Mouse (Mus musculus) kidney, adult 2 months (tissue): ENCODE measurements around the gene H2-Ab1. TPM values are rescaled to one million over a fixed set of nuclear protein-coding genes. Genes with fewer than 3 reads are reported as not detected.

Experiments
- DNase-seq: peaks from one replicate; pipeline ENCODE4 v3.0.0; 2021
- H3K27ac ChIP-seq: fragments of 200-500 bp; 2 replicates; pipeline ENCODE4 v1.5.1; 2012; ENCODE audit warnings: low read depth, low read length, control low read depth, inconsistent platforms; ENCODE audit not compliant: insufficient read depth
- H3K27me3 ChIP-seq: fragments of 200-500 bp; replicated peaks from 2 replicates; pipeline ENCODE4 v1.6.1; 2012; ENCODE audit warnings: mild to moderate bottlenecking, moderate library complexity, low read length, inconsistent platforms; ENCODE audit not compliant: control insufficient read depth, insufficient read depth
- H3K36me3 ChIP-seq: fragments of 200-500 bp; 2 replicates; pipeline ENCODE4 v1.6.1; 2012; ENCODE audit warnings: mild to moderate bottlenecking, moderate library complexity, low read length, inconsistent platforms; ENCODE audit not compliant: control insufficient read depth, insufficient read depth
- H3K4me1 ChIP-seq: fragments of 200-500 bp; 2 replicates; pipeline ENCODE4 v1.6.1; 2011; ENCODE audit warnings: low read length; ENCODE audit not compliant: control insufficient read depth, insufficient read depth
- H3K4me3 ChIP-seq: fragments of 200-500 bp; 2 replicates; pipeline ENCODE4 v1.5.1; 2011; ENCODE audit warnings: mild to moderate bottlenecking, low read depth, low read length, control low read depth; ENCODE audit not compliant: insufficient read depth
- CTCF ChIP-seq: fragments of 200-500 bp; conservative IDR thresholded peaks from 2 replicates; pipeline ENCODE4 v1.5.1; 2011; ENCODE audit warnings: low read depth, mild to moderate bottlenecking, control low read depth, low read length, moderate library complexity, mixed read lengths; ENCODE audit not compliant: insufficient read depth, insufficient read length
- POLR2A ChIP-seq: fragments of 200-500 bp; IDR thresholded peaks from one replicate; pipeline ENCODE4 v1.6.1; 2011; ENCODE audit warnings: low read depth, low read length, control low read depth
- WGBS: fragments of 180-500 bp; shearing (Covaris S2); methylation state at CpG from one replicate; pipeline ENCODE4 v1.1.7; 2018; 5-methylcytosine and 5-hydroxymethylcytosine counted together
- polyA plus RNA-seq: library from polyadenylated mRNA; depleted of rRNA; stranded (reverse); fragments of >200 nt; gene quantifications from 2 replicates; pipeline ENCODE4 v1.2.3, GENCODE M21; 2012

Gene H2-Ab1
- polyA plus RNA-seq, 1 experiment: 490 TPM

DNA sequence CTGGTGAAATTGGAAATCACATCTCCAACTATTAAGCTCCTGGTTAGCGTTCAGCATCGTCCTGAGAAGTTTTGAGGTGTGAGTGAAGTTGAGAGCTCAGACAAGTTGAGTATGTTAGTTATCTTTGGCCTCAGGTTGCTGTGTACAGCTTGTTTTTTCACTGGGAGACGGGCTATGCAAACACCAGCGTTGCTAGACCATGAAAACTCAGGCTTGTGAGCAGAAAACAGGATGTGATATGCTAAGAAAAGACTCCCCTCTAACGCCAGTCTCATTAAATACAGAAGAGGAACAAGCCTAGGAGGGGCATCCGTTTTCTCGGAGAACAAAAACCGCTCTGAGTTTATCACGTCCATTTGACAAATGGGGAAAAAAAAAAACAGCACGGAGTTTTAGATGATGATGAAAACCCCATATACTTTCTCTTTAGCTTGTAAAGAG is 17.9 kb upstream of the H2-Ab1 start:
- DNase-seq: peak; percentile 60
- Histone ChIP-seq H3K36me3 (no peaks in the 10 kb centered on the region), H3K4me3 (no peak overlapping the region), H3K27me3 (no peaks in the 10 kb centered on the region), H3K4me1 (no peaks in the 10 kb centered on the region), H3K27ac (peak overlapping the region; percentile 93)
- TF ChIP-seq CTCF (no peak), POLR2A (no peak)
- 17% methylated on average over 10 of the region's 10 CpGs for WGBS

DNA sequence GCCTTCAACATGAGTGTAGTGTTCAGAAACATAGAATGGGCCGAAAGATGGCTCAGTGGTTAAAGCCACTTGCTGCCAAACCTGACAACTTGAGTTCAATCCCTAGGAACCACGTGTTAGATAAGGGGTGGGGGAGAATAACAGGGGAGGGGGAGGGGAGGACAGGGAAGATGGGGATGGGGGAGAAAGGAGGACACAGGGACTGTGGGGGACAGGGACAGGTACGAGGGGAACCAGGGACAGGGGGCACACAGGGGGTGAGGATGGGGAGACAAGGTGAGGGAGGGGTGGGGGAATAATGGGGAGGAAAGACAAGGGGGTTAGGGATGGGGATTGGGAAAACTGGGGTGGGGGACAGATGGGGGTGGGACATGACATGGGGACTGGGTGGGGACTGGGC is 17.1 kb upstream of the H2-Ab1 start:
- no peaks in the 10 kb centered on the region for H3K27me3 ChIP-seq
- no peaks in the 10 kb centered on the region for H3K4me1 ChIP-seq
- H3K27ac ChIP-seq: peak overlapping the region; percentile 66; the same call in 1 of the 2 replicates
- H3K36me3 ChIP-seq: no peaks in the 10 kb centered on the region
- 55% methylated on average over 3 of the region's 3 CpGs for WGBS
- no peak for DNase-seq
- TF ChIP-seq CTCF: no peak
- TF ChIP-seq POLR2A: no peak
- no peak overlapping the region for H3K4me3 ChIP-seq

DNA sequence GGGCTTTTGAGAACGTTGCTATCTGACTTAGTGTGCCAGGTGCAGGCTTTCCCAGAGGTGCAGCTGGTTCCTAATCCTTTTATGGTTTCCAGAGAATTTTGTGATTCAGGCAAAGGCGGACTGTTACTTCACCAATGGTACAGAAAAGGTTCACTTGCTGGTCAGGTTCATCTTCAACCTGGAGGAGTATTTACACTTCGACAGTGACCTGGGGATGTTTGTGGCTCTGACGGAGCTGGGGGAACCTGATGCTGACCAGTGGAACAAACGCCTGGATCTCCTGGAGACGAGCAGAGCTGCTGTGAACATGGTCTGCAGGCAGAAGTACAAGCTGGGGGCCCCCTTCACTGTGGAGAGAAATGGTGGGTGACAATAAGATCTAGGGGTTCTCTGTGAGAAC is 16.6 kb upstream of the H2-Ab1 start:
- 74% methylated on average over 6 of the region's 6 CpGs for WGBS
- Histone ChIP-seq H3K36me3 (no peaks in the 10 kb centered on the region), H3K4me3 (no peak overlapping the region), H3K4me1 (no peaks in the 10 kb centered on the region), H3K27ac (no peak overlapping the region), H3K27me3 (no peaks in the 10 kb centered on the region)
- no peak for DNase-seq
- TF ChIP-seq POLR2A (no peak), CTCF (no peak)

DNA sequence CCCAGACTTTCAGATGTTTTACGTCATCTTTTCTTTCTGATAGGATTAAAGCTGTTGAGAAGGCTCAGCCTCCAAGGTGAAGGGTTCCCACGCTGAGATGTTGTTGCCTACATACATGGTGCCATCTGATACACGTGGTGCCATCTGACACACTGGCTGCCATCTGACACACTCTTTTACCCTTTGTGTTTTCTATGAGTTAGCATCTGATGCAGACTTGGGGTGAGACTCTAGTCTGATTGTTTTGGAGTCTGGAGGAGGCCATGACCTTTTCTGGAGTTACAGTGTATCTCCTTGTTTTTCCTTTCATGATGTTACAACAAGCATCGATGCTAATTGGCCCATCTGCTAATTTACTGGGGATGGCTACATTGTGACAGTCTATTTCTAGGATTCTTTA is 12.8 kb upstream of the H2-Ab1 start:
- Histone ChIP-seq H3K27ac (no peak overlapping the region), H3K27me3 (peaks cover 1% of the 10 kb centered on the region; the same call in 1 of the 2 replicates), H3K4me1 (no peaks in the 10 kb centered on the region), H3K36me3 (no peaks in the 10 kb centered on the region), H3K4me3 (no peak overlapping the region)
- WGBS: 74% methylated on average over 4 of the region's 4 CpGs
- TF ChIP-seq POLR2A (no peak), CTCF (no peak)
- DNase-seq: no peak

DNA sequence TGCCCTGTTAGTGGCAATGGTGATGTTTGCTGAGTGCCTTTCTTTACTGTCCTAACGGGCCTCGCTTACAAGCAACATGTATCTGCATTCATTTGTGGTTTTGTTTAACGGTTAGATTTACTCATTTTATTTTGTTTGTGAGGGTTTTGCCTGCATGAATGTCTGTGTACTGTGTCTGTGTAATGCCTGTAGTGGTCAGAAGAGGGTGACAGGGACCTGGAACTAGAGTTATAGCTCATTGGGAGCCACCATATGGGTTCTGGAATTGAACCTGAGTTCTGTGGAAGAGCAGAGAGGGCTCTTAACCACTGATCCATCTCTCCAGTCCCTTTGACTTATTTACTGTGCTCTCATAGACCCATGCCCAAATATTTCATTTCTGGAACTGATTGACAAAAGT is 10.4 kb upstream of the H2-Ab1 start:
- no peak overlapping the region for H3K4me3 ChIP-seq
- DNase-seq: no peak
- H3K27ac ChIP-seq: no peak overlapping the region
- H3K36me3 ChIP-seq: no peaks in the 10 kb centered on the region
- peaks cover 1% of the 10 kb centered on the region; the same call in 1 of the 2 replicates for H3K27me3 ChIP-seq
- H3K4me1 ChIP-seq: no peaks in the 10 kb centered on the region
- 86% methylated on average over 3 of the region's 3 CpGs for WGBS
- no peak for TF ChIP-seq POLR2A
- no peak for TF ChIP-seq CTCF

DNA sequence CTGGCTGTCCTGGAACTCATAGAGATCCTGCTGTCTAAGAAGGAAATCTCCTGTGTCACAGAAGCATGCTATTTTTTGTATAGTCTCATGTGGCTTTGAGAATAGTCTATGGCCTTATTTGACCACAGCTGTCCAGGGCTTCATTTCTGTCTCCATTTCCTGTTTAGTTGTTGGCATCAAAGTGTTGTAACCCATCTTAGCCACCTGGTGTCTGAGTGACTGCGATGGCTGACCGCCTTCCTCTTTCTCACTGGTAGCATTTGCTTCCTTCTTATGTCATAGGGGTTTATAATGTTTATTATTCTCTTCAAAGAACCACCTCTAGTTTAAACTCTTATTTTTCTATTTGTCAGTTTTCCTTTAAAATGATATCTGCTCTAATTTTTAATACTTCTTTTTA is 8.7 kb upstream of the H2-Ab1 start:
- WGBS: 52% methylated on average over 2 of the region's 2 CpGs
- Histone ChIP-seq H3K4me3 (no peak overlapping the region), H3K27ac (no peak overlapping the region), H3K36me3 (no peaks in the 10 kb centered on the region), H3K27me3 (peaks cover 1% of the 10 kb centered on the region; the same call in 1 of the 2 replicates), H3K4me1 (no peaks in the 10 kb centered on the region)
- TF ChIP-seq POLR2A: no peak
- no peak for TF ChIP-seq CTCF
- DNase-seq: no peak

DNA sequence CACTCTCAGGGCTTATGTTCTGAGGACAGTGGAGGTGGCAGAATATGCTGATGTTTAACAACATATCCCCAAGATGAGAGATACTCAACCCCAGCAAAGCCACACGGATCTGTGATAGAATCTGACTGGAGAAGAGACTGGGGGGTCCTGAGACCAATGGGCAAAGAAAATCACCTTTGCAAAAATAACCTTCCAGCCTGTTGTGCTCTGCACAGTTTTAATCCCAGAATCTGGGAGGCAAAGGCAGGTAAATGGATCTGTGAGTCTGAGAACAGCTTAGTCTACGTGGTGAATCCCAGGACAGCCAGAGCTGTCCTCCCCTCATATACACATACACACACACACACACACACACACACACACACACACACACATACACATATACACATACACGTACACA is 8.1 kb upstream of the H2-Ab1 start:
- Histone ChIP-seq H3K27me3 (peaks cover 1% of the 10 kb centered on the region; the same call in 1 of the 2 replicates), H3K4me3 (no peak overlapping the region), H3K36me3 (no peaks in the 10 kb centered on the region), H3K4me1 (no peaks in the 10 kb centered on the region), H3K27ac (no peak overlapping the region)
- WGBS: 62% methylated on average over 3 of the region's 3 CpGs
- TF ChIP-seq CTCF (no peak), POLR2A (no peak)
- no peak for DNase-seq
